Mouse (Mus musculus): Measurements from ENCODE around the gene Pfkfb1. TPM values are rescaled to one million over a fixed set of nuclear protein-coding genes. Genes with fewer than 3 reads are reported as not detected.

Pfkfb1 gene
- 6.6 and 8.0 TPM in 2 replicates for polyA plus RNA-seq (2014; fragmentation: Nextera tagmentation; extraction: Ambion mirVana)

GRCm38 (mm10) chrX:150588023-150588764 is at the start of gene Pfkfb1:
Pfkfb1 (plus strand) TSS chrX:150588229.
- Histone ChIP-seq H3K27ac (ENCODE audit: low read depth, low read length) (peak within 1 kb of the TSS; percentile 36; the same call in 1 of the 2 replicates), H3K9ac (ENCODE audit: low read length) (peak within 1 kb of the TSS; percentile 65)
- peak; percentile 83 for DNase-seq (ENCODE audit: low spot score)

GRCm38 (mm10) chrX:150540111-150540510 is 47.9 kb upstream of the Pfkfb1 start:
- no peaks in the 10 kb centered on the region for H3K4me1 ChIP-seq (ENCODE audit: control insufficient read depth, insufficient read depth, low read length)

More at GRCm38 (mm10) chrX:150588023-150588764, at the start of gene Pfkfb1:
- no peaks in the 10 kb centered on the region for H3K36me3 ChIP-seq (ENCODE audit: control insufficient read depth, insufficient read depth, low read length)
- peak within 1 kb of the TSS; percentile 56 for H3K4me2 ChIP-seq (ENCODE audit: low read depth)
- no peaks in the 10 kb centered on the region for H3K9me3 ChIP-seq (ENCODE audit: control insufficient read depth, low read length)
- 26% methylated on average over 33 of the region's 35 CpGs for WGBS
- 0 out of 2 replicates have a peak, but pooled peaks cover 2% of the 10 kb centered on the region for H3K27me3 ChIP-seq (ENCODE audit: control insufficient read depth, insufficient read depth, low read length)
- ATAC-seq (ENCODE audit: insufficient read depth, low FRiP score, low TSS enrichment), result peak; percentile 83
- H3K4me3 ChIP-seq (ENCODE audit: low read depth, low read length), result peak within 1 kb of the TSS; percentile 46
- no peaks in the 10 kb centered on the region for H3K4me1 ChIP-seq (ENCODE audit: control insufficient read depth, insufficient read depth, low read length)

GRCm38 (mm10) chrX:150541684-150542083 is 46.3 kb upstream of the Pfkfb1 start:
- no peak overlapping the region for H3K4me3 ChIP-seq (ENCODE audit: low read depth, low read length)
- no peak overlapping the region for H3K9ac ChIP-seq (ENCODE audit: low read length)
- H3K9me3 ChIP-seq (ENCODE audit: control insufficient read depth, low read length), result no peaks in the 10 kb centered on the region
- ATAC-seq (ENCODE audit: insufficient read depth, low FRiP score, low TSS enrichment), result no peak
- H3K4me1 ChIP-seq (ENCODE audit: control insufficient read depth, insufficient read depth, low read length), result no peaks in the 10 kb centered on the region
- no peak overlapping the region for H3K4me2 ChIP-seq (ENCODE audit: low read depth)
- H3K27me3 ChIP-seq (ENCODE audit: control insufficient read depth, insufficient read depth, low read length), result no peaks in the 10 kb centered on the region
- no peaks in the 10 kb centered on the region for H3K36me3 ChIP-seq (ENCODE audit: control insufficient read depth, insufficient read depth, low read length)
- H3K27ac ChIP-seq (ENCODE audit: low read depth, low read length), result no peak overlapping the region
- DNase-seq (ENCODE audit: low spot score), result no peak

More at GRCm38 (mm10) chrX:150540111-150540510, 47.9 kb upstream of the Pfkfb1 start:
- H3K27me3 ChIP-seq (ENCODE audit: control insufficient read depth, insufficient read depth, low read length), result no peaks in the 10 kb centered on the region
- H3K4me3 ChIP-seq (ENCODE audit: low read depth, low read length), result no peak overlapping the region
- DNase-seq (ENCODE audit: low spot score), result no peak
- no peak overlapping the region for H3K4me2 ChIP-seq (ENCODE audit: low read depth)
- no peak overlapping the region for H3K9ac ChIP-seq (ENCODE audit: low read length)
- no peaks in the 10 kb centered on the region for H3K36me3 ChIP-seq (ENCODE audit: control insufficient read depth, insufficient read depth, low read length)
- no peak for ATAC-seq (ENCODE audit: insufficient read depth, low FRiP score, low TSS enrichment)
- H3K27ac ChIP-seq (ENCODE audit: low read depth, low read length), result no peak overlapping the region
- H3K9me3 ChIP-seq (ENCODE audit: control insufficient read depth, low read length), result no peaks in the 10 kb centered on the region
- 93% methylated on average over 2 of the region's 2 CpGs for WGBS

- no peaks in the 10 kb centered on the region for H3K9me3 ChIP-seq (ENCODE audit: control insufficient read depth, low read length)
- WGBS, result 57% methylated on average over 5 of the region's 5 CpGs
Observed at GRCm38 (mm10) chrX:150547239-150547638, 40.8 kb upstream of the Pfkfb1 start, which contains the start of gene Alas2. Alas2 (plus strand) TSS chrX:150547375.

GRCm38 (mm10) chrX:150549639-150550038 is 38.4 kb upstream of the Pfkfb1 start:
- Histone ChIP-seq H3K9me3 (ENCODE audit: control insufficient read depth, low read length) (no peaks in the 10 kb centered on the region), H3K4me1 (ENCODE audit: control insufficient read depth, insufficient read depth, low read length) (no peaks in the 10 kb centered on the region), H3K4me2 (ENCODE audit: low read depth) (no peak overlapping the region), H3K27ac (ENCODE audit: low read depth, low read length) (no peak overlapping the region), H3K27me3 (ENCODE audit: control insufficient read depth, insufficient read depth, low read length) (no peaks in the 10 kb centered on the region), H3K4me3 (ENCODE audit: low read depth, low read length) (no peak overlapping the region), H3K36me3 (ENCODE audit: control insufficient read depth, insufficient read depth, low read length) (no peaks in the 10 kb centered on the region), H3K9ac (ENCODE audit: low read length) (no peak overlapping the region)
- WGBS, result 94% methylated on average over 3 of the region's 3 CpGs
- ATAC-seq (ENCODE audit: insufficient read depth, low FRiP score, low TSS enrichment), result no peak
- DNase-seq (ENCODE audit: low spot score), result no peak

More at GRCm38 (mm10) chrX:150547239-150547638, 40.8 kb upstream of the Pfkfb1 start, which contains the start of gene Alas2:
- Histone ChIP-seq H3K9ac (ENCODE audit: low read length) (no peak within 1 kb of the TSS), H3K4me2 (ENCODE audit: low read depth) (no peak within 1 kb of the TSS), H3K4me1 (ENCODE audit: control insufficient read depth, insufficient read depth, low read length) (no peaks in the 10 kb centered on the region), H3K4me3 (ENCODE audit: low read depth, low read length) (no peak within 1 kb of the TSS), H3K36me3 (ENCODE audit: control insufficient read depth, insufficient read depth, low read length) (no peaks in the 10 kb centered on the region), H3K27ac (ENCODE audit: low read depth, low read length) (no peak within 1 kb of the TSS), H3K27me3 (ENCODE audit: control insufficient read depth, insufficient read depth, low read length) (no peaks in the 10 kb centered on the region)
- ATAC-seq (ENCODE audit: insufficient read depth, low FRiP score, low TSS enrichment), result no peak
- DNase-seq (ENCODE audit: low spot score), result no peak

GRCm38 (mm10) chrX:150551986-150552385 is 36.0 kb upstream of the Pfkfb1 start:
- H3K27me3 ChIP-seq (ENCODE audit: control insufficient read depth, insufficient read depth, low read length), result no peaks in the 10 kb centered on the region
- H3K9ac ChIP-seq (ENCODE audit: low read length), result no peak overlapping the region
- H3K4me1 ChIP-seq (ENCODE audit: control insufficient read depth, insufficient read depth, low read length), result no peaks in the 10 kb centered on the region
- H3K4me3 ChIP-seq (ENCODE audit: low read depth, low read length), result no peak overlapping the region
- H3K27ac ChIP-seq (ENCODE audit: low read depth, low read length), result no peak overlapping the region
- H3K9me3 ChIP-seq (ENCODE audit: control insufficient read depth, low read length), result no peaks in the 10 kb centered on the region
- H3K4me2 ChIP-seq (ENCODE audit: low read depth), result no peak overlapping the region
- H3K36me3 ChIP-seq (ENCODE audit: control insufficient read depth, insufficient read depth, low read length), result no peaks in the 10 kb centered on the region
- DNase-seq (ENCODE audit: low spot score) (no peak), ATAC-seq (ENCODE audit: insufficient read depth, low FRiP score, low TSS enrichment) (no peak)
- 90% methylated on average over 2 of the region's 2 CpGs for WGBS

- H3K9me3 ChIP-seq (ENCODE audit: control insufficient read depth, low read length), result no peaks in the 10 kb centered on the region
- no peak overlapping the region for H3K27ac ChIP-seq (ENCODE audit: low read depth, low read length)
- 93% methylated on average over 3 of the region's 3 CpGs for WGBS
- no peak overlapping the region for H3K9ac ChIP-seq (ENCODE audit: low read length)
- no peak for DNase-seq (ENCODE audit: low spot score)
- H3K27me3 ChIP-seq (ENCODE audit: control insufficient read depth, insufficient read depth, low read length), result no peaks in the 10 kb centered on the region
- ATAC-seq (ENCODE audit: insufficient read depth, low FRiP score, low TSS enrichment), result no peak
- no peaks in the 10 kb centered on the region for H3K36me3 ChIP-seq (ENCODE audit: control insufficient read depth, insufficient read depth, low read length)
- no peaks in the 10 kb centered on the region for H3K4me1 ChIP-seq (ENCODE audit: control insufficient read depth, insufficient read depth, low read length)
- H3K4me3 ChIP-seq (ENCODE audit: low read depth, low read length), result no peak overlapping the region
- H3K4me2 ChIP-seq (ENCODE audit: low read depth), result no peak overlapping the region
Observed at GRCm38 (mm10) chrX:150554032-150554431, 34.0 kb upstream of the Pfkfb1 start.

- WGBS, result 89% methylated on average over 12 of the region's 12 CpGs
- H3K9me3 ChIP-seq (ENCODE audit: control insufficient read depth, low read length), result no peaks in the 10 kb centered on the region
- ATAC-seq (ENCODE audit: insufficient read depth, low FRiP score, low TSS enrichment) (no peak), DNase-seq (ENCODE audit: low spot score) (no peak)
- no peak overlapping the region for H3K27ac ChIP-seq (ENCODE audit: low read depth, low read length)
- H3K36me3 ChIP-seq (ENCODE audit: control insufficient read depth, insufficient read depth, low read length), result no peaks in the 10 kb centered on the region
- no peak overlapping the region for H3K4me2 ChIP-seq (ENCODE audit: low read depth)
- no peak overlapping the region for H3K9ac ChIP-seq (ENCODE audit: low read length)
- no peaks in the 10 kb centered on the region for H3K27me3 ChIP-seq (ENCODE audit: control insufficient read depth, insufficient read depth, low read length)
- H3K4me1 ChIP-seq (ENCODE audit: control insufficient read depth, insufficient read depth, low read length), result no peaks in the 10 kb centered on the region
- H3K4me3 ChIP-seq (ENCODE audit: low read depth, low read length), result no peak overlapping the region
Observed at GRCm38 (mm10) chrX:150564644-150565357, 23.2 kb upstream of the Pfkfb1 start.

Data from neural tube, embryonic 11.5 days (tissue).